Mouse (Mus musculus): ENCODE results near the gene Tmem45a2.

- TF ChIP-seq CTCF (conservative IDR thresholded peaks at IDR 0.05; ENCODE audit: low read length) (no peak), POU5F1 (IDR thresholded peaks at IDR 0.05; ENCODE audit: borderline replicate concordance, low read length) (no peak), NANOG (IDR thresholded peaks at IDR 0.05; ENCODE audit: borderline replicate concordance, low read length) (no peak)
Observed at GRCm38 (mm10) chr16:57075986-57076385, 4.8 kb upstream of the Tmem45a2 start.

All from E14TG2a.4 (cell line).